Mouse (Mus musculus) kidney, embryonic 14.5 days (tissue): ENCODE measurements around the gene Htatip2. TPM values are rescaled to one million over a fixed set of nuclear protein-coding genes. Genes with fewer than 3 reads are reported as not detected.
A peak's percentile ranks its signal among the peaks of the same experiment; 100 is the strongest.

Source experiments
- ATAC-seq: fragments of 200-750 bp; cut with Nextera tagmentation; 2 replicates; pipeline ENCODE4 v1.8.0; 2017; ENCODE audit warnings: moderate number of reproducible peaks, mild to moderate bottlenecking, moderate TSS enrichment, moderate library complexity; ENCODE audit not compliant: low FRiP score, low TSS enrichment
- H3K27ac ChIP-seq: fragments of 300-500 bp; sonication (generic); 2 replicates; pipeline ENCODE4 v1.5.1; 2014; ENCODE audit warnings: low read depth, mild to moderate bottlenecking, low read length, moderate library complexity, mixed read lengths
- H3K27me3 ChIP-seq: fragments of 300-500 bp; sonication (generic); 2 replicates; pipeline ENCODE4 v1.6.1; 2014; ENCODE audit warnings: mild to moderate bottlenecking, low read length; ENCODE audit not compliant: control insufficient read depth, insufficient read depth
- H3K36me3 ChIP-seq: fragments of 300-500 bp; sonication (generic); 2 replicates; pipeline ENCODE4 v1.6.1; 2014; ENCODE audit warnings: low read length, mixed read lengths; ENCODE audit not compliant: control insufficient read depth, insufficient read depth
- H3K4me1 ChIP-seq: fragments of 300-500 bp; sonication (generic); 2 replicates; pipeline ENCODE4 v1.6.1; 2014; ENCODE audit warnings: low read length, mixed read lengths; ENCODE audit not compliant: control insufficient read depth, insufficient read depth
- H3K4me2 ChIP-seq: fragments of 300-500 bp; sonication (generic); replicated peaks from 2 replicates; pipeline ENCODE4 v1.6.1; 2014; ENCODE audit warnings: low read depth, mild to moderate bottlenecking, low read length
- H3K4me3 ChIP-seq: fragments of 300-500 bp; sonication (generic); 2 replicates; pipeline ENCODE4 v1.5.1; 2014; ENCODE audit warnings: mild to moderate bottlenecking, low read length
- H3K9ac ChIP-seq: fragments of 300-500 bp; sonication (generic); 2 replicates; pipeline ENCODE4 v1.6.1; 2014; ENCODE audit warnings: low read depth, mild to moderate bottlenecking, low read length, moderate library complexity
- H3K9me3 ChIP-seq: fragments of 300-500 bp; sonication (generic); 2 replicates; pipeline ENCODE4 v1.6.1; 2016; ENCODE audit warnings: low read length; ENCODE audit not compliant: control insufficient read depth
- WGBS: fragments of 180-500 bp; shearing (Covaris S2); extraction: QIAGEN DNeasy Blood & Tissue Kit; methylation state at CpG from one replicate; pipeline ENCODE4 v1.1.7; 2014; 5-methylcytosine and 5-hydroxymethylcytosine counted together
- polyA plus RNA-seq: library from polyadenylated mRNA; unstranded; fragments of >200 nt; fragmentation: Nextera tagmentation; extraction: Ambion mirVana; gene quantifications from 2 replicates; pipeline ENCODE4 v1.2.1, GENCODE M21; 2014

The Htatip2 gene
- polyA plus RNA-seq = 6.5 and 6.8 TPM in 2 replicates

DNA sequence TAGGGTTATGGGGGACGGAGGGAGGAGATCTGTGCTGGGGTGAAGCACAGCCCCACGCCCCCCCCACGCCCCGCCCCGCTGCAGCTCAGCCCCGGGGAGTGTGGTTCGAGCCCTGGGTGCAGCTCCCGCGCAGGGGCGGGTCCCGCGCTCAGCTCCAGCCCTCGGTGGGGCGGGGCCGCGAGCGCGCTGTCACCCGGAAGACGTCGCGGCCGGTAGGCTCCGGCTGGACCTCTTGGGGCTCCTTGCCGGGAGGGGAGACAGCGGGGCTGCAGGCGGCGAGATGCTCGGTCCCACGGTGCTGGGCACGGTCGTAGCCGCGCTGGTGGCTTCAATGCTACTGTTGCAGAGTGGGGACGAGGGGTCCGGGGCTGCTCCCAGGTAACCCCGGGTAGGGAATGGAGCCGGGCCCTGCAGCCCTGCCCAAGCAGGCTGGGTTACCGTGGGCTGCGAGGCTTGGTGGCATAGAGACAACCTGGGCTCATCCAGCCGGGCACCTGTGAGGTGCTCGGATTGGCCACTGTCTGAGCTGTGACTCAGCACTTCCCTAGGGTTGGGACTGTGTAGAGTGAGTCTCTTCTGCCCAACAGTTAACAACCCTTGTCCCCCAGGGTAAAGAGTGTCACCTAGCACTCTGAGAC is at the start of gene Htatip2:
TSS of gene Htatip2 (plus strand) at position 182 of the 638 bp plus-strand sequence.
- H3K27me3 ChIP-seq = no peaks in the 10 kb centered on the region; the same call in 1 of the 2 replicates
- peak within 1 kb of the TSS; percentile 54 for H3K9ac ChIP-seq
- peaks cover 5% of the 10 kb centered on the region; the same call in 1 of the 2 replicates for H3K9me3 ChIP-seq
- H3K4me3 ChIP-seq = peak within 1 kb of the TSS; percentile 48
- WGBS = 5% methylated on average over 25 of the region's 42 CpGs
- no peaks in the 10 kb centered on the region for H3K36me3 ChIP-seq
- H3K27ac ChIP-seq = no peak within 1 kb of the TSS
- 0 out of 2 replicates have a peak, but pooled peaks cover 2% of the 10 kb centered on the region for H3K4me1 ChIP-seq
- ATAC-seq = peak; percentile 70
- peak within 1 kb of the TSS; percentile 70 for H3K4me2 ChIP-seq

- peaks cover 8% of the 10 kb centered on the region for H3K27me3 ChIP-seq
- no peaks in the 10 kb centered on the region for H3K4me1 ChIP-seq
- no peak overlapping the region for H3K9ac ChIP-seq
- WGBS = 31% methylated on average over 9 of the region's 9 CpGs
- H3K27ac ChIP-seq = no peak overlapping the region
- H3K4me3 ChIP-seq = no peak overlapping the region
- no peaks in the 10 kb centered on the region for H3K36me3 ChIP-seq
- H3K9me3 ChIP-seq = no peaks in the 10 kb centered on the region
- no peak overlapping the region for H3K4me2 ChIP-seq
- no peak for ATAC-seq
Observed at GRCm38 (mm10) chr7:49709381-49710021, 49.4 kb upstream of the Htatip2 start.

DNA sequence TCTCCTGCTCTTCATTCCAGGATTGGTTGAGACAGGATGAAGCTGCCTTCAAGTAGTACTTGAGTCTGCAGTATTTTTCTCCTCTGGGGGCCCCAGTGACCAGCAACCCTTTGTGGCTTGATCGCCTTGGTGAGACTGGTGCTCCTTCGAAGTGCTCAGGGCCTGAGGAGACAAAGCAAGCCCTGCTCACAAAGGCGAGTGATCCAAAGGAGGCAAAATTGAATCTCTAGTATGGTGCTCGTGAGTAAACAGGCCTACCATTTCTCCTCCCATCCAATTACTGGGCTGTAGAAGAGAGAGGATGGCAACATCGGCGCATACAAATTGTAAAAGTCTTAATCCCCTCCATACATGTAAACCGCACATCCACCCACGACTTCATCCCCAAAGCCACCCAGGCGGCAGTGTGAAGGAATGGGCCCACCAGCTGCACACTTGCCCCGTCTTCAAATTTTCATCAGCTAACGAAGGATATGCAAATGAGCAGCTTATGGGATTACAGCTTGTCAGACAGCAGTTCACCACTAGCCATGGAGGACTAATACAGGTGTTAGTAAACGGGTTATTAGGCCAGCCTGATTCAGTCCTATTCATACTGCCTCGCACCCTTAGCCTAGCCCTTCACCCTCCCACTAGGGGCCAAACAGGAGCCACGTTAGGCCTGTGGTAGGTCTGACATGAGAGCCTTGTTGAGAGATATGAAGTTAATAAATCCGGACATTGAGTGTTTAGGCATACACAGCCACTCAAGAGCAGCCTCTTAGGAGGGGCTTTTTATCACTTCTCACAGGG is 40.8 kb upstream of the Htatip2 start:
- Histone ChIP-seq H3K27me3 (peaks cover 4% of the 10 kb centered on the region; the same call in 1 of the 2 replicates), H3K9ac (no peak overlapping the region), H3K4me2 (no peak overlapping the region), H3K4me3 (no peak overlapping the region), H3K4me1 (no peaks in the 10 kb centered on the region), H3K36me3 (no peaks in the 10 kb centered on the region), H3K27ac (no peak overlapping the region), H3K9me3 (no peaks in the 10 kb centered on the region)
- WGBS = 78% methylated on average over 15 of the region's 15 CpGs
- ATAC-seq = no peak

- H3K36me3 ChIP-seq = no peaks in the 10 kb centered on the region
- WGBS = 52% methylated on average over 4 of the region's 4 CpGs
- H3K9ac ChIP-seq = no peak overlapping the region
- H3K4me2 ChIP-seq = no peak overlapping the region
- ATAC-seq = no peak
- H3K9me3 ChIP-seq = no peaks in the 10 kb centered on the region
- H3K27me3 ChIP-seq = no peaks in the 10 kb centered on the region
- H3K27ac ChIP-seq = no peak overlapping the region
- H3K4me1 ChIP-seq = no peaks in the 10 kb centered on the region
- H3K4me3 ChIP-seq = no peak overlapping the region
Observed at GRCm38 (mm10) chr7:49734342-49734741, 24.6 kb upstream of the Htatip2 start.

GRCm38 (mm10) chr7:49739448-49739847 is 19.5 kb upstream of the Htatip2 start:
- H3K27me3 ChIP-seq = no peaks in the 10 kb centered on the region
- no peak for ATAC-seq
- H3K9ac ChIP-seq = no peak overlapping the region
- H3K9me3 ChIP-seq = no peaks in the 10 kb centered on the region
- WGBS = 71% methylated on average over 8 of the region's 8 CpGs
- no peak overlapping the region for H3K4me3 ChIP-seq
- H3K4me1 ChIP-seq = no peaks in the 10 kb centered on the region
- no peak overlapping the region for H3K27ac ChIP-seq
- no peak overlapping the region for H3K4me2 ChIP-seq
- no peaks in the 10 kb centered on the region for H3K36me3 ChIP-seq

GRCm38 (mm10) chr7:49741474-49741873 is 17.4 kb upstream of the Htatip2 start:
- no peaks in the 10 kb centered on the region for H3K36me3 ChIP-seq
- no peak overlapping the region for H3K27ac ChIP-seq
- no peak overlapping the region for H3K9ac ChIP-seq
- no peaks in the 10 kb centered on the region for H3K4me1 ChIP-seq
- ATAC-seq = no peak
- no peaks in the 10 kb centered on the region for H3K27me3 ChIP-seq
- 12% methylated on average over 5 of the region's 5 CpGs for WGBS
- H3K4me3 ChIP-seq = no peak overlapping the region
- H3K4me2 ChIP-seq = 0 out of 2 replicates have a peak overlapping the region, but pooled peaks have one; percentile 0
- H3K9me3 ChIP-seq = no peaks in the 10 kb centered on the region

DNA sequence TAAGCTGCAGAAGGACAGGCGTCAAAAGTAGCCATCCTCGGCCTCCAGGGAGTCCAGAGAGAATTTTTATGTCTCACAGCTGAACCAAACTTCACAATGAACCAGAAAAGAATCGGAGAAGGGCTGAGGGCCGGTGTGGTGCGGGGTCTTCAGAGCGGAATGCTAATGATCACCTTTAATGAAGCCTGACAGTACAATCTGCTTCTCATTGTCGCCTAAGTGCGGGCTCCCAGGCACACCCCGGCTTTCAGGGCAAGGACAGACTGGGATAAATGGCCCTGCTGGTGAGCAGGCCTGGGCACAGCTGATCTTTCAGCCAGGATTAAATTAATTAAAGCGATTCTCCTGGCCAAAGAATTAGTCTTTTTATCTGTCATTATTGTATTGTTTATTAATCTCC is 17.0 kb upstream of the Htatip2 start:
- 0 out of 2 replicates have a peak overlapping the region, but pooled peaks have one; percentile 0 for H3K4me2 ChIP-seq
- no peaks in the 10 kb centered on the region for H3K9me3 ChIP-seq
- no peak overlapping the region for H3K27ac ChIP-seq
- no peak overlapping the region for H3K9ac ChIP-seq
- 25% methylated on average over 10 of the region's 10 CpGs for WGBS
- H3K36me3 ChIP-seq = no peaks in the 10 kb centered on the region
- no peaks in the 10 kb centered on the region for H3K27me3 ChIP-seq
- ATAC-seq = no peak
- H3K4me3 ChIP-seq = no peak overlapping the region
- no peaks in the 10 kb centered on the region for H3K4me1 ChIP-seq

GRCm38 (mm10) chr7:49751148-49751547 is 7.8 kb upstream of the Htatip2 start:
- no peak; the same call in 1 of the 2 replicates for ATAC-seq
- H3K27ac ChIP-seq = no peak overlapping the region
- WGBS = 11% methylated on average over 4 of the region's 4 CpGs
- no peak overlapping the region for H3K4me3 ChIP-seq
- H3K9me3 ChIP-seq = no peaks in the 10 kb centered on the region
- H3K9ac ChIP-seq = no peak overlapping the region
- H3K36me3 ChIP-seq = no peaks in the 10 kb centered on the region
- H3K27me3 ChIP-seq = peaks cover 5% of the 10 kb centered on the region; the same call in 1 of the 2 replicates
- H3K4me2 ChIP-seq = no peak overlapping the region
- no peaks in the 10 kb centered on the region for H3K4me1 ChIP-seq
